Mouse (Mus musculus): Measurements from ENCODE around the gene Asic2. TPM values are rescaled to one million over a fixed set of nuclear protein-coding genes. Genes with fewer than 3 reads are reported as not detected.

Asic2 gene
- polyA plus RNA-seq, 1 experiment = 0.75 TPM

DNA sequence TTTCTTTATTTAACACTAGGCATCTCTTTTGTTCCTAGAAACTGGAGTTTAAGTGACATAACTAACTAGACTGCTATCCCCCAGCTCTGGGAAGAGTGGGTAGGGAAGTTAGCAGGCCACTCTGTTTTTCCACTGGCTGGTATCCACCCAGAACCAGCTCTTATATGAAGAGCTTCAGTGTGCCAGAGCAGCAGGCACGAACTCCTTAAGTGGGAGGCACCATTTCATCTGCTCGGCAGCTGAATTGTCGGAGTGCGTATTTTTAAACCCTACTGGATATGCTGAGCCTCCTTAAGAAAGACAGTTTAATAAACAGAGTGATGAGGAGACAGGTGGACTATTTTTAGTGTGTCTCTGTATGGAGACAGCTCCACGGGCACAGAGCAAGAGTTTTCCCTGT, 475.9 kb downstream of the Asic2 start:
- DNase-seq = no peak
- Histone ChIP-seq H3K27me3 (replicated peaks; ENCODE audit: control insufficient read depth, insufficient read depth, low read length) (peaks cover 1% of the 10 kb centered on the region; the same call in 1 of the 2 replicates), H3K36me3 (ENCODE audit: control insufficient read depth, insufficient read depth, low read length) (no peaks in the 10 kb centered on the region), H3K4me3 (ENCODE audit: insufficient read depth, low read depth, low read length) (no peak overlapping the region), H3K4me1 (ENCODE audit: control insufficient read depth, insufficient read depth, low read length) (no peaks in the 10 kb centered on the region), H3K27ac (ENCODE audit: insufficient read depth, low read depth, low read length) (no peak overlapping the region)
- TF ChIP-seq POLR2A (IDR thresholded peaks at IDR 0.05; ENCODE audit: low read depth, low read length) (no peak), CTCF (conservative IDR thresholded peaks at IDR 0.05; ENCODE audit: insufficient read depth, insufficient read length, low read depth, low read length) (no peak)
- 60% methylated on average over 5 of the region's 5 CpGs for WGBS

DNA sequence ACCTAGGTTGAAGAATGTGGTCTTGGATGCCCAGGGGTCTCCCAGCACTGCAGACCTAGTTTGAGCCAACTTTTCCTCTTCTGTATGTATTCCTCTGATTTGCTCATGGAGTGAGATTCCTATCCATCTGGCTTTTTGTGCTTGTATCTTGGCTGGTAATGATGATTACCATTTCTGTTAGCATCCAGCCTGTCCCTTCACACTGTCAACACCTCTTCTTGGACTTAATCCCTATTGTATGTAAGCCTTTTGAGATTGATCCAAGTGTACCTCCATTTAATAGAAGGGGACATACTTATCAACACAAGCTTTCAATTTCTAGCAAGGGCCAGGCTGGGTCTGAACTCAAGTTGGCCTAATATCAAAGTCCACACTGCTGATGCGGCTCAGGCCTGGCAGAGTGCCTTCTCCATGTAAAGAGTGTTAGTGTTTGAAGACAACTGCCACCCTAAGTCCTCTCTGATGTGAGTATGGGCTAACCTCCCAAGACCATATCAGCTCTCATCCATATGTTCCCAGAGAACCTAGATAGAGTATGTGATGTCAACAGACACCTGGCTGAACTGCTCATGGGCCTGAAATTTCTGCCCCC, 479.0 kb downstream of the Asic2 start:
- no peaks in the 10 kb centered on the region for H3K4me1 ChIP-seq (ENCODE audit: control insufficient read depth, insufficient read depth, low read length)
- 45% methylated on average over 1 of the region's 1 CpGs for WGBS
- no peak for DNase-seq
- no peak overlapping the region for H3K4me3 ChIP-seq (ENCODE audit: insufficient read depth, low read depth, low read length)
- H3K27me3 ChIP-seq (replicated peaks; ENCODE audit: control insufficient read depth, insufficient read depth, low read length) = peaks cover 1% of the 10 kb centered on the region; the same call in 1 of the 2 replicates
- TF ChIP-seq CTCF (conservative IDR thresholded peaks at IDR 0.05; ENCODE audit: insufficient read depth, insufficient read length, low read depth, low read length) = no peak
- TF ChIP-seq POLR2A (IDR thresholded peaks at IDR 0.05; ENCODE audit: low read depth, low read length) = no peak
- no peak overlapping the region for H3K27ac ChIP-seq (ENCODE audit: insufficient read depth, low read depth, low read length)
- H3K36me3 ChIP-seq (ENCODE audit: control insufficient read depth, insufficient read depth, low read length) = no peaks in the 10 kb centered on the region

DNA sequence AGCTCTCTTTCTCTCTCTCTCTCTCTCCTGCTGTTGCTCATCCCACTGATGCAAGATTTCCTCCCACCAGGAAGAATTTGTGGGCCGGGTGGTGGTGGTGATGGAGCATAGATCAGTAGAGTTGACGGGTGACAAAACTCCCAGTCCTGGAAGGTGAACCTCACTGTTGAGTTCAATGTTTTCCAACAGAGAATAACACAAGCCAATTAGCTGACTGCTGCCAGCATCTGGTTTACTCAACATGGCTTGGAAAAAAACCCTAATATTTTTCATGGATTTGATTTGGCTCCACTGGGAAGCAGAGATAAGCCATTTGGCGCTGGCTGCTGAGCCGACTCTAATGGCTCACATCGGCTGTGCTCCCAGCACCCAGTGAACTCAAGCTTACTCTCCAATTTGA, 479.6 kb downstream of the Asic2 start:
- H3K4me1 ChIP-seq (ENCODE audit: control insufficient read depth, insufficient read depth, low read length) = no peaks in the 10 kb centered on the region
- H3K4me3 ChIP-seq (ENCODE audit: insufficient read depth, low read depth, low read length) = no peak overlapping the region
- no peak for DNase-seq
- TF ChIP-seq CTCF (conservative IDR thresholded peaks at IDR 0.05; ENCODE audit: insufficient read depth, insufficient read length, low read depth, low read length) (no peak), POLR2A (IDR thresholded peaks at IDR 0.05; ENCODE audit: low read depth, low read length) (no peak)
- peaks cover 1% of the 10 kb centered on the region; the same call in 1 of the 2 replicates for H3K27me3 ChIP-seq (replicated peaks; ENCODE audit: control insufficient read depth, insufficient read depth, low read length)
- WGBS = 78% methylated on average over 5 of the region's 5 CpGs
- H3K27ac ChIP-seq (ENCODE audit: insufficient read depth, low read depth, low read length) = no peak overlapping the region
- no peaks in the 10 kb centered on the region for H3K36me3 ChIP-seq (ENCODE audit: control insufficient read depth, insufficient read depth, low read length)

DNA sequence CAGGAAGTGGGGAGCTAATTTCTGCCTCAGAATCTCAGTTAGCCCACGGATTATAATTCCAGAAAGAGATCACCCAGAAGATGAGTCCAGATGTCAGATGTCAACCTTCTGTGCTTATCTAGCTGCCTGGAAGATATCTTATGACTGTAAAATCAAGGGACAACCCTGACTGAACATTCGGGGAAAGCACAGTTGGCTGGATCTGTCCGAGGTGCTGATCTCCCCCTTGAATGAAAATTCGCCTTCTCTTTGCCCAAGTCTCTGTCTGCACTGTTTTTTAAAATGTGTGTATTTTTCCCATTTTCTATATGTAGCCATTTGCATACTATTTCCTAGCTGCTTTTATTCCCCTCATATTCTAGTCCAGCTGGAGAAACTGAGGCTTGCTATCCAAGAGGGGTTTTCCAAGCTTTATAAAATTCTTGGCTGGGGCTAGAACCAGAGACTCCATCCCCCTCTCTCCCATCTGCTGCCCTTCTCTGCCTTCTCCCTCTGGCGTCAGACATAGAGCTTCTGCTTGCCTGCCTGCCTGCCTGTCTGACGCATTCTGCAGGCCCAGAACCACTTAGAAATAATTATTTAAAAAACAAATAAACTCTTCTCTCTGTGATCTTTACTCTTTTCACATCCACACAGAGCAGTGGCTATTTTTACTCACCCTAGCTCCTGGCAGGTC, 481.9 kb downstream of the Asic2 start:
- DNase-seq = no peak
- H3K4me1 ChIP-seq (ENCODE audit: control insufficient read depth, insufficient read depth, low read length) = no peaks in the 10 kb centered on the region
- H3K4me3 ChIP-seq (ENCODE audit: insufficient read depth, low read depth, low read length) = no peak overlapping the region
- no peaks in the 10 kb centered on the region; the same call in 1 of the 2 replicates for H3K27me3 ChIP-seq (replicated peaks; ENCODE audit: control insufficient read depth, insufficient read depth, low read length)
- TF ChIP-seq POLR2A (IDR thresholded peaks at IDR 0.05; ENCODE audit: low read depth, low read length) (no peak), CTCF (conservative IDR thresholded peaks at IDR 0.05; ENCODE audit: insufficient read depth, insufficient read length, low read depth, low read length) (no peak)
- H3K36me3 ChIP-seq (ENCODE audit: control insufficient read depth, insufficient read depth, low read length) = no peaks in the 10 kb centered on the region
- no peak overlapping the region for H3K27ac ChIP-seq (ENCODE audit: insufficient read depth, low read depth, low read length)
- 14% methylated on average over 6 of the region's 6 CpGs for WGBS

DNA sequence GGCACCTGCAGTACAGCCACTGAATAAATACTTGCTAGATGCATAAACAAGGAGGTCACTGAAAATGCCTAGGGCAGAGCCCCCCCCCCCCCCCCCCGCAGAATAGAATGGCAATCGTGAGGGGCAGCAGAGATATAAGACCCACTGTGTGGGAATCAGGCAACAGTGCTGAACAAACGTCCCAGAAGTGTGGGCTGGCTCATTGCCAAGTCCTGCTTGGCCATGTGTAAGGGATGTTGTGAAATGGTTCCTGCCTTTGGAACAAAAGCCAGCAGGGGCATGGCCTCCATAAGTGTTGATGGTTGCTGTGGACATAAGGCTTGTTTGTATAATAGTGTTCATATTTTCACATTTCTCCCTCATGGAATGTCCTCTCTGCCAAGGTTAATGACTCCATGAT, 487.1 kb downstream of the Asic2 start:
- WGBS = 50% methylated on average over 3 of the region's 3 CpGs
- Histone ChIP-seq H3K27ac (ENCODE audit: insufficient read depth, low read depth, low read length) (no peak overlapping the region), H3K27me3 (replicated peaks; ENCODE audit: control insufficient read depth, insufficient read depth, low read length) (no peaks in the 10 kb centered on the region), H3K4me3 (ENCODE audit: insufficient read depth, low read depth, low read length) (no peak overlapping the region), H3K36me3 (ENCODE audit: control insufficient read depth, insufficient read depth, low read length) (no peaks in the 10 kb centered on the region), H3K4me1 (ENCODE audit: control insufficient read depth, insufficient read depth, low read length) (no peaks in the 10 kb centered on the region)
- DNase-seq = no peak
- TF ChIP-seq CTCF (conservative IDR thresholded peaks at IDR 0.05; ENCODE audit: insufficient read depth, insufficient read length, low read depth, low read length) (no peak), POLR2A (IDR thresholded peaks at IDR 0.05; ENCODE audit: low read depth, low read length) (no peak)

DNA sequence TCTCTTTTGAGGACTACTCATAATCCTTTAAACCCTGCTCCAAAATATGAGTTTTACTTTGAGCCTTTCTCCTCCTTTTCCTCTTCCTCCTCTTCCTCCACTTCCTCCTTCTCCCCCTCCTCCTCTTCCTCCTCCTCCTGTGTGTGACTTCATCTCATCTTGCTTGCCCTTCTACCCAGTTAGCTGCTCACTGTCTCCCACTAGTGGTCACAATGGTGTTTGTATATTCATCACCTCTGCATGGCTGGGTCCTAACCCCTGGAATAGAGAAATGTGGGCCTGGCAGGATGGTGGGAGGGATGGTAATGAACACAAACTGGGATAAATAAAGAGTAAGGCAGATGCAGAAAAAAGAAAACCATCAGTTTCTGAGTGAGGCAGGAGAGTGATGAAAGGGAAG, 492.0 kb downstream of the Asic2 start:
- Histone ChIP-seq H3K4me1 (ENCODE audit: control insufficient read depth, insufficient read depth, low read length) (no peaks in the 10 kb centered on the region), H3K4me3 (ENCODE audit: insufficient read depth, low read depth, low read length) (no peak overlapping the region), H3K36me3 (ENCODE audit: control insufficient read depth, insufficient read depth, low read length) (no peaks in the 10 kb centered on the region), H3K27me3 (replicated peaks; ENCODE audit: control insufficient read depth, insufficient read depth, low read length) (no peaks in the 10 kb centered on the region), H3K27ac (ENCODE audit: insufficient read depth, low read depth, low read length) (no peak overlapping the region)
- TF ChIP-seq POLR2A (IDR thresholded peaks at IDR 0.05; ENCODE audit: low read depth, low read length) (no peak), CTCF (conservative IDR thresholded peaks at IDR 0.05; ENCODE audit: insufficient read depth, insufficient read length, low read depth, low read length) (peak; percentile 31; the same call in 1 of the 2 replicates)
- DNase-seq = no peak

DNA sequence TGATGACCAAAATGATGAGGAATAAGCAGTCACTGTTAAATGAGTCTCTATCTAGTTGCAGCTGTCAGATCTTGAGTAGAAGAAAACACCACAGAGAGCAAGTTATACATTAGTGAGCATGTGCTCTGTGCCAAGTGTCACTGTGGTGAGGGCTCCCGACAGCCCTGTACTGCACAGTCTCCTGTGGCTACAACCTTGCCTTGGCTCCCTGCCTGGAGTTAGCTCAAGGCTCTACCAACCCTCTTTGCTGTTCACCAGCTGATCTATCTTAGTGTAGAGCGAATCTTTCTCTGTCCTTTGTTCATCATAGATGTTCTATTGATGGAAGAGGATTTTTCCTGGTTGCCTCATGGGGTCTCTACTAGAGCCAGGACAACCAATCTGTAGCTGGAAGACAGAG, 494.1 kb downstream of the Asic2 start:
- TF ChIP-seq CTCF (conservative IDR thresholded peaks at IDR 0.05; ENCODE audit: insufficient read depth, insufficient read length, low read depth, low read length) (no peak), POLR2A (IDR thresholded peaks at IDR 0.05; ENCODE audit: low read depth, low read length) (no peak)
- 63% methylated on average over 2 of the region's 2 CpGs for WGBS
- no peak overlapping the region for H3K27ac ChIP-seq (ENCODE audit: insufficient read depth, low read depth, low read length)
- H3K4me3 ChIP-seq (ENCODE audit: insufficient read depth, low read depth, low read length) = no peak overlapping the region
- peak; percentile 9 for DNase-seq
- no peaks in the 10 kb centered on the region for H3K4me1 ChIP-seq (ENCODE audit: control insufficient read depth, insufficient read depth, low read length)
- no peaks in the 10 kb centered on the region for H3K36me3 ChIP-seq (ENCODE audit: control insufficient read depth, insufficient read depth, low read length)
- H3K27me3 ChIP-seq (replicated peaks; ENCODE audit: control insufficient read depth, insufficient read depth, low read length) = no peaks in the 10 kb centered on the region
